Mouse (Mus musculus) MEL (cell line): ENCODE results near the gene Il27ra.

ENCODE experiments used
- CHD1 ChIP-seq: IDR thresholded peaks from 2 replicates; pipeline ENCODE4 v1.6.1; 2012; ENCODE audit warnings: low read depth, mild to moderate bottlenecking, inconsistent platforms, low read length, improper control_type of control experiment
- CTCF ChIP-seq, 3 experiments: IDR thresholded peaks in 2 of 3; conservative IDR thresholded peaks in 1 of 3; 2 replicates each; pipeline ENCODE4 v1.5.1; 2011 to 2012; ENCODE audit warnings: low read length in 3 of 3, low read depth in 2 of 3, mild to moderate bottlenecking in 2 of 3, improper control_type of control experiment in 1 of 3, inconsistent platforms in 1 of 3, mixed read lengths in 1 of 3, moderate library complexity in 1 of 3; ENCODE audit not compliant: control insufficient read depth in 1 of 3, insufficient read depth in 1 of 3, poor library complexity in 1 of 3, severe bottlenecking in 1 of 3
- E2F4 ChIP-seq: IDR thresholded peaks from 2 replicates; pipeline ENCODE4 v1.6.1; 2011; ENCODE audit warnings: low read depth, low read length, improper control_type of control experiment, borderline replicate concordance
- ELF1 ChIP-seq: IDR thresholded peaks from 2 replicates; pipeline ENCODE4 v1.6.1; 2014; ENCODE audit warnings: low read depth, mild to moderate bottlenecking, inconsistent platforms, low read length, improper control_type of control experiment, moderate library complexity
- EP300 ChIP-seq, 2 experiments: IDR thresholded peaks; 2 replicates each; pipeline ENCODE4 v1.6.1; 2011; ENCODE audit warnings: improper control_type of control experiment in 2 of 2, low read length in 2 of 2, low read depth in 1 of 2, mild to moderate bottlenecking in 1 of 2
- GATA1 ChIP-seq: IDR thresholded peaks from 2 replicates; pipeline ENCODE4 v1.6.1; 2011; ENCODE audit warnings: low read depth, low read length, improper control_type of control experiment
- NELFE ChIP-seq: IDR thresholded peaks from 2 replicates; pipeline ENCODE4 v1.6.1; 2011; ENCODE audit warnings: low read depth, low read length, improper control_type of control experiment
- POLR2A ChIP-seq, 2 experiments: IDR thresholded peaks; 2 replicates each; pipeline ENCODE4 v1.6.1; 2011 to 2012; ENCODE audit warnings: low read length in 2 of 2, mild to moderate bottlenecking in 2 of 2, control low read depth in 1 of 2, improper control_type of control experiment in 1 of 2, low read depth in 1 of 2, moderate library complexity in 1 of 2; ENCODE audit not compliant: control insufficient read depth in 1 of 2, insufficient read depth in 1 of 2, poor library complexity in 1 of 2
- TAL1 ChIP-seq: IDR thresholded peaks from 2 replicates; pipeline ENCODE4 v1.6.1; 2012; ENCODE audit warnings: mild to moderate bottlenecking, inconsistent platforms, low read length, moderate library complexity, mixed read lengths
- USF1 ChIP-seq: IDR thresholded peaks from 2 replicates; pipeline ENCODE4 v1.6.1; 2014; ENCODE audit warnings: low read depth, mild to moderate bottlenecking, inconsistent platforms, low read length, improper control_type of control experiment, moderate library complexity
- ZKSCAN1 ChIP-seq: IDR thresholded peaks from 2 replicates; pipeline ENCODE4 v1.6.1; 2012; ENCODE audit warnings: low read depth, mild to moderate bottlenecking, inconsistent platforms, low read length, improper control_type of control experiment, moderate library complexity
- ZMIZ1 ChIP-seq: IDR thresholded peaks from 2 replicates; pipeline ENCODE4 v1.6.1; 2012; ENCODE audit warnings: low read depth, mild to moderate bottlenecking, inconsistent platforms, low read length, improper control_type of control experiment, moderate library complexity
- ZNF384 ChIP-seq: IDR thresholded peaks from 2 replicates; pipeline ENCODE4 v1.6.1; 2012; ENCODE audit warnings: low read depth, mild to moderate bottlenecking, inconsistent platforms, low read length, improper control_type of control experiment

- TF ChIP-seq ZMIZ1 (no peak), CTCF (IDR thresholded peaks at IDR 0.05 in 2 of 3, conservative IDR thresholded peaks at IDR 0.05 in 1 of 3; ENCODE audit: control insufficient read depth in 1 of 3, insufficient read depth in 1 of 3, low read depth in 2 of 3, low read length in 3 of 3, poor library complexity in 1 of 3, severe bottlenecking in 1 of 3) (no peak), POLR2A (IDR thresholded peaks at IDR 0.05; ENCODE audit: control insufficient read depth in 1 of 2, insufficient read depth in 1 of 2, low read depth in 1 of 2, low read length in 2 of 2, poor library complexity in 1 of 2) (no peak), CHD1 (no peak), EP300 (IDR thresholded peaks at IDR 0.05; ENCODE audit: low read depth in 1 of 2, low read length in 2 of 2) (no peak), ZNF384 (no peak), ZKSCAN1 (no peak), NELFE (no peak), USF1 (no peak), ELF1 (no peak), GATA1 (no peak), TAL1 (no peak), E2F4 (no peak)
Observed at GRCm38 (mm10) chr8:84069169-84069568, 26.8 kb upstream of the Il27ra start.
